7 mouse cellular contexts compared by ENCODE assay signal in genomic region chr10:116319246-116319645, GRCm38 (mm10). TPM values are rescaled to one million over a fixed set of nuclear protein-coding genes. Genes with fewer than 3 reads are reported as not detected.
DNase-seq lines count a peak whose midpoint lies in the region; ATAC-seq lines count a peak whose summit lies in the region.

No protein-coding gene starts in this region.

- H3K4me2 ChIP-seq in forebrain, embryonic 15.5 days (replicated peaks): no peak overlapping the region
- no peak overlapping the region for H3K4me2 ChIP-seq in hindbrain, embryonic 11.5 days (replicated peaks; ENCODE audit: low read depth, low read length)

- no peak overlapping the region for H3K4me3 ChIP-seq in forebrain, embryonic 15.5 days
- no peak overlapping the region for H3K4me3 ChIP-seq in hindbrain, embryonic 11.5 days (ENCODE audit: low read depth, low read length)

- WGBS in forebrain, embryonic 15.5 days: 21% methylated on average over 12 of the region's 12 CpGs
- WGBS in hindbrain, embryonic 11.5 days: 23% methylated on average over 12 of the region's 12 CpGs

- H3K9me3 ChIP-seq in forebrain, embryonic 15.5 days: no peaks in the 10 kb centered on the region
- no peaks in the 10 kb centered on the region for H3K9me3 ChIP-seq in hindbrain, embryonic 11.5 days (ENCODE audit: control insufficient read depth, low read length)

- H3K27me3 ChIP-seq in forebrain, embryonic 15.5 days: no peaks in the 10 kb centered on the region
- H3K27me3 ChIP-seq in hindbrain, embryonic 11.5 days (ENCODE audit: control insufficient read depth, insufficient read depth, low read length): no peaks in the 10 kb centered on the region

- peak; percentile 15 for DNase-seq in T-cell, adult 2 months (ENCODE audit: low spot score)
- peak; percentile 89 for DNase-seq in hindbrain, embryonic 11.5 days (ENCODE audit: low spot score)
- peak; percentile 74 for DNase-seq in layer of hippocampus, adult 9-11 months
- DNase-seq in lung, postnatal 10 days: peak; percentile 87
- DNase-seq in right cerebral cortex, postnatal 36 days (ENCODE audit: low spot score in 2 of 2): peak; percentile 64 to 76

- H3K27ac ChIP-seq in forebrain, embryonic 15.5 days (replicated peaks): no peak overlapping the region
- no peak overlapping the region for H3K27ac ChIP-seq in hindbrain, embryonic 11.5 days (ENCODE audit: low read depth, low read length)

- no peaks in the 10 kb centered on the region for H3K36me3 ChIP-seq in forebrain, embryonic 15.5 days
- no peaks in the 10 kb centered on the region for H3K36me3 ChIP-seq in hindbrain, embryonic 11.5 days (ENCODE audit: control insufficient read depth, insufficient read depth, low read length)

- H3K4me1 ChIP-seq in forebrain, embryonic 15.5 days: no peaks in the 10 kb centered on the region
- H3K4me1 ChIP-seq in hindbrain, embryonic 11.5 days (replicated peaks; ENCODE audit: control insufficient read depth, insufficient read depth, low read length): no peaks in the 10 kb centered on the region

- peak; percentile 76; the same call in 1 of the 2 replicates for ATAC-seq in cerebellum, adult (ENCODE audit: insufficient number of reproducible peaks, low FRiP score, low TSS enrichment)
- ATAC-seq in forebrain, embryonic 15.5 days (replicated peaks): peak; percentile 77
- ATAC-seq in hindbrain, embryonic 11.5 days (ENCODE audit: low FRiP score): peak; percentile 53; the same call in 1 of the 2 replicates

- no peak overlapping the region for H3K9ac ChIP-seq in forebrain, embryonic 15.5 days (replicated peaks)
- H3K9ac ChIP-seq in hindbrain, embryonic 11.5 days (ENCODE audit: low read depth, low read length): no peak overlapping the region

RNA-seq across cellular contexts. Expression of gene Ptprb, which starts 43.9 kb away (rescaled TPM):
- 2.4 and 2.5 TPM in 2 replicates for polyA plus RNA-seq in forebrain, embryonic 15.5 days (2015; fragmentation: Nextera tagmentation; extraction: Ambion mirVana)
- 2.6 and 2.8 TPM in 2 replicates for polyA plus RNA-seq in hindbrain, embryonic 11.5 days (2014; fragmentation: Nextera tagmentation; extraction: Ambion mirVana)

Comparison
In these comparisons a context has a peak if more than half of its experiments do, and no peak if none do; other contexts are left out.
1. DNase-seq: peak in every context shown above with its lines; median percentile 89 in hindbrain, embryonic 11.5 days; 87 in lung, postnatal 10 days; 74 in layer of hippocampus, adult 9-11 months; 70 in right cerebral cortex, postnatal 36 days; 15 in T-cell, adult 2 months.